Mouse (Mus musculus) brain, embryonic 14.5 days (tissue): Measurements from ENCODE around the gene Myrfl.

Source experiments
- CTCF ChIP-seq: fragments of 200-500 bp; IDR thresholded peaks from 2 replicates; pipeline ENCODE4 v1.5.1; 2012; ENCODE audit warnings: inconsistent platforms, mild to moderate bottlenecking, moderate library complexity, borderline replicate concordance; ENCODE audit not compliant: insufficient read depth, insufficient read length; ENCODE audit errors: extremely low read depth
- POLR2A ChIP-seq: fragments of 200-500 bp; IDR thresholded peaks from 2 replicates; pipeline ENCODE4 v1.6.1; 2012; ENCODE audit warnings: mild to moderate bottlenecking, inconsistent platforms, borderline replicate concordance; ENCODE audit not compliant: poor library complexity, insufficient read depth, insufficient read length, severe bottlenecking; ENCODE audit errors: extremely low read depth

DNA sequence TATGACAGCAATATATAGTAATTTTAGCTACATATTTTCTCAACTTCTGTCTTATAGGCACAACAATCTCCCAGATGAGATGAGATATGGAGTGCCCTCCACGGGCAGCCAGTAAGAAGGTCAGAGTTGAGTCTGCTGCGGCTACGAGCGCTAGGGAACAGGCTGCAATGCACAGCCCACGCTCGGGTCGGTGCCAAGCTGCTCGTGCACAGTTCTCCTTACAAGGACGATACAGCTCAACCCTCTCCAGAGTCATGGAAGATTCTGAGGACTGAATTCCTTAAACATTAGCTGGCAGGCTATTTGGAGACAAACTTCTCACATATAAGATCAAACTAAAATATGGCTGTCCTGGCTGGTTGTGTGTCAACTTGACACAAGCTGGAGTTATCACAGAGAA, 17.9 kb upstream of the Myrfl start:
- TF ChIP-seq CTCF: no peak
- no peak for TF ChIP-seq POLR2A
